Mouse (Mus musculus) B cell, adult 67 days (primary cell): ENCODE data around the gene Myom1. TPM values are rescaled to one million over a fixed set of nuclear protein-coding genes. Genes with fewer than 3 reads are reported as not detected.

ENCODE experiments used
- total RNA-seq, 2 experiments: library from RNA; stranded (reverse); gene quantifications; 4 replicates each; pipeline ENCODE4 v1.2.4; 2023

Myom1 gene
- 1 to 10 TPM in 1 of 2 experiments, under 1 TPM in 1; 0.55 to 1.2 TPM for total RNA-seq

GRCm38 (mm10) chr17:71002081-71002743, at the start of gene Myom1:
Myom1 (plus strand) TSS chr17:71002633.

GRCm38 (mm10) chr17:71002744-71003094, 286 bp downstream of the Myom1 start, which contains the start of gene Myl12a:
Myl12a (minus strand) TSS chr17:71002878.

Other genes with a start within 250 kb of the Myom1 start
- gene Tgif1, start 149.1 kb upstream of the Myom1 start, total RNA-seq, result 100 to 1,000 TPM; 198 to 272 TPM
- gene Myl12a, start 245 bp downstream of the Myom1 start, total RNA-seq, result 100 to 1,000 TPM; 246 to 263 TPM
- 100 to 1,000 TPM; 105 to 108 TPM for gene Lpin2, start 179.9 kb downstream of the Myom1 start, total RNA-seq